Mouse (Mus musculus): Measurements from ENCODE around the gene Serp2. TPM values are rescaled to one million over a fixed set of nuclear protein-coding genes. Genes with fewer than 3 reads are reported as not detected.

Serp2 gene
- polyA plus RNA-seq, 1 experiment = 6.1 TPM

DNA sequence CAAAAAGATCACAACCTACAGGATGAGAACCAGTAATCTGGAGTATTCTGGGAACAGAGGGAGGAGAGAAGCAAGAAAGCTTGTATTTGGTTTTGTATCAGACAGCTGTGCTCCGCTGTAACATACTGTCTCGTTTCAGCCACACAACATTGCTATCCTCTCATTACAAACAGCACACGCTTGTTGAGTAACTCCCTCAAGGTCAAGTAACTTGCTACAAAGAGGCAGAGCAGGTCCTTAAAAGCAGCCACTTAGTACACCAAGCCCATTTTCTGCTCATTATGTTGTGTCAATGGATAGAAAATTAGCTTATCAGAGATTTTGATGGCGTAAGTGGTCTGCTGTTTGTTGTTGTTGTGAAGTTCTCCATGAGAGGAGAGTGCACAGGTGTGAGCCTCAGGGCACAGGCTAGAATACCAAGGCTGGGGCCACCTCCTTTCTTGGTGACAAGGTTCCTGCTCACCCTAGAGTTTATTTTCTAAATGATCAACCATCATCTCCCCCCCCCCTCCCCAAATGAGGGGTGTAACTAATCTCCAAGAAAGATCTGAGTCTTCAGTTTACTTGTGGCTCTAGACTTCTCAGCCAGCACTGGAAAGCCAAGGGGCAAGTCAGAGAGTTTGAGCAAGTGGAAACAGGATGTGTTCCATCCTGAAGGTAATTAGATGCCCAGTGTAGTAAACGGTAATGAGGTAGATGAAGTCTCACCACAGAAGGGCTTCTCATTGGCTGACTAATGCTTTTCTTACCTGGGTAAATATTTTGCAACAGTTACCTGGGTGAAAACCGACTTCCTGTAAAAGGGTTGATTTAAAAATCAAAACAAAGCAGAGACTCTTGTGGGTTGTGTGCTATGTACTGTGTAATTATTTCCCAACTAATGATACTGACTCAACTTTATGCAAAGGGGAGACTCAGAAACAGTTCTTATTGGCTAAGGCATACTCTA is 25.6 kb upstream of the Serp2 start:
- Histone ChIP-seq H3K27me3 (ENCODE audit: control insufficient read depth, insufficient read depth, low read length, poor library complexity, severe bottlenecking) (no peaks in the 10 kb centered on the region), H3K36me3 (ENCODE audit: control insufficient read depth, insufficient read depth, low read length, poor library complexity, severe bottlenecking) (no peaks in the 10 kb centered on the region), H3K4me3 (ENCODE audit: low read depth, low read length) (no peak overlapping the region), H3K4me1 (ENCODE audit: control insufficient read depth, insufficient read depth, low read length) (no peaks in the 10 kb centered on the region), H3K9ac (ENCODE audit: low read depth, poor library complexity, severe bottlenecking) (no peak overlapping the region), H3K27ac (ENCODE audit: insufficient read depth, low read length) (no peak overlapping the region), H3K9me3 (replicated peaks; ENCODE audit: control insufficient read depth, insufficient read depth, low read length, poor library complexity, severe bottlenecking) (no peaks in the 10 kb centered on the region)
- TF ChIP-seq POLR2A (IDR thresholded peaks at IDR 0.05; ENCODE audit: insufficient read depth, low read length) = no peak
- TF ChIP-seq EP300 (IDR thresholded peaks at IDR 0.05; ENCODE audit: insufficient read depth, low read depth, low read length) = no peak
- TF ChIP-seq CTCF (IDR thresholded peaks at IDR 0.05; ENCODE audit: low read depth, low read length) = no peak

DNA sequence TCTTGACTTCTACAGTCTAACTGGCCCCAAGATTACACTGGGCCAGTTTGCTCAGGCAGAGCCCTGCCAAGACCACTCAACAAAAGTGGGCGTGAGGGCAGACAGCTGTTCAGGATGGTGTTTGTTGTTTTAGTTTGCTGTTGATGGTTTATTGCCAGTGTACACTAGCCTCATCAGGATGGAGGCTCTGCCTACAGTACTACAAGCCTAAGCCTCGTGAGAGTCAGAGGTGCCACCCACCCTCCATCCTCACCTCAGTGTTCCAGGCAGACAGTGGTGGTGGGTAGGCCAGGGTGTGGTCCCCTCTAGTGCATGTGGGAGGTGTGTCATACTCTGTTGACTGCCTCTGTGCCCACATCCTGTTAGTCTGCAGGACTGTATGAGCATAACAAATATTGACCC is 23.0 kb upstream of the Serp2 start:
- Histone ChIP-seq H3K9ac (ENCODE audit: low read depth, poor library complexity, severe bottlenecking) (no peak overlapping the region), H3K9me3 (replicated peaks; ENCODE audit: control insufficient read depth, insufficient read depth, low read length, poor library complexity, severe bottlenecking) (no peaks in the 10 kb centered on the region), H3K27me3 (ENCODE audit: control insufficient read depth, insufficient read depth, low read length, poor library complexity, severe bottlenecking) (no peaks in the 10 kb centered on the region), H3K27ac (ENCODE audit: insufficient read depth, low read length) (no peak overlapping the region), H3K36me3 (ENCODE audit: control insufficient read depth, insufficient read depth, low read length, poor library complexity, severe bottlenecking) (no peaks in the 10 kb centered on the region), H3K4me1 (ENCODE audit: control insufficient read depth, insufficient read depth, low read length) (no peaks in the 10 kb centered on the region), H3K4me3 (ENCODE audit: low read depth, low read length) (no peak overlapping the region)
- TF ChIP-seq EP300 (IDR thresholded peaks at IDR 0.05; ENCODE audit: insufficient read depth, low read depth, low read length) (no peak), CTCF (IDR thresholded peaks at IDR 0.05; ENCODE audit: low read depth, low read length) (no peak), POLR2A (IDR thresholded peaks at IDR 0.05; ENCODE audit: insufficient read depth, low read length) (no peak)

DNA sequence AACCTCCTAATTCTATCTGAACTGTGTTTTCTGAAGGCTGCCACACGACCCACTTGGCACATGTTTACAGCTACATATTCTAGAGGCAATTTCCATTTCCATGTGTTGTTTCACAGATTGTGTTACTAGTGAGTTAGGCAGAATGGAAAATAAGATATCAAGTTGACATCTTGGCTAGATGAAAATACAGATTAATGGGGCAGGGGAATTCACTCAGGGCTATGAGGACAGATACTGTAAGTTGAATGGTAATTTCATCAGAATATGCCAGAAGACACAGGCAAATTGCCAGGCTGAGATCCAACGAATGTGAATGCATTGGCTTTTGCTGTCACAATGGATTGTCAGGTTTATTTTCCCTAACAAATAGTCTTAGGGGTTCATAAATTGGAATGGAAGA is 21.2 kb upstream of the Serp2 start:
- H3K4me1 ChIP-seq (ENCODE audit: control insufficient read depth, insufficient read depth, low read length) = no peaks in the 10 kb centered on the region
- TF ChIP-seq EP300 (IDR thresholded peaks at IDR 0.05; ENCODE audit: insufficient read depth, low read depth, low read length) (no peak), CTCF (IDR thresholded peaks at IDR 0.05; ENCODE audit: low read depth, low read length) (no peak), POLR2A (IDR thresholded peaks at IDR 0.05; ENCODE audit: insufficient read depth, low read length) (no peak)

DNA sequence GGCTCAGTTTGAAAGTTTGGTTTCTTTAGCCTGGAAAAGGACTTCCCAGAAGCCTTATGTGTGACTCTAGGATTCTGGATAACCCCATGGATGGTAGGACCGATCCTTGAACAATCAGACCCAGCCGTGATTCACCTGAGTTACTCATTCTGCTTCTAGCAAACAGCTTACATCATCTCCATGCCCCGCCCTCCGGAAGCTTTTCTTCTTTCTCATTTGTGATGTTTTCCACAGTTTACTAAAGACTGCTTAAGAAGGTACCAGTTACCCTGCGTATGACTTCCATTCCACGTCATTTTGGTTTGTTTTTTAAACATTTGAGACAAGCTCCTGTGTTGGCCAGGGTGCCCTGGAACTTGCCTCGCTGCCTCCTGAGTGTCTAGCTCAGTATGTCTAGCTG is 13.6 kb upstream of the Serp2 start:
- Histone ChIP-seq H3K27me3 (ENCODE audit: control insufficient read depth, insufficient read depth, low read length, poor library complexity, severe bottlenecking) (no peaks in the 10 kb centered on the region), H3K4me1 (ENCODE audit: control insufficient read depth, insufficient read depth, low read length) (peaks cover 2% of the 10 kb centered on the region), H3K27ac (ENCODE audit: insufficient read depth, low read length) (no peak overlapping the region), H3K9ac (ENCODE audit: low read depth, poor library complexity, severe bottlenecking) (no peak overlapping the region), H3K4me3 (ENCODE audit: low read depth, low read length) (no peak overlapping the region), H3K36me3 (ENCODE audit: control insufficient read depth, insufficient read depth, low read length, poor library complexity, severe bottlenecking) (no peaks in the 10 kb centered on the region), H3K9me3 (replicated peaks; ENCODE audit: control insufficient read depth, insufficient read depth, low read length, poor library complexity, severe bottlenecking) (no peaks in the 10 kb centered on the region)
- TF ChIP-seq POLR2A (IDR thresholded peaks at IDR 0.05; ENCODE audit: insufficient read depth, low read length) (no peak), CTCF (IDR thresholded peaks at IDR 0.05; ENCODE audit: low read depth, low read length) (no peak), EP300 (IDR thresholded peaks at IDR 0.05; ENCODE audit: insufficient read depth, low read depth, low read length) (no peak)

More for the DNA sequence above, 21.2 kb upstream of the Serp2 start:
- Histone ChIP-seq H3K36me3 (ENCODE audit: control insufficient read depth, insufficient read depth, low read length, poor library complexity, severe bottlenecking) (no peaks in the 10 kb centered on the region), H3K27ac (ENCODE audit: insufficient read depth, low read length) (no peak overlapping the region), H3K9ac (ENCODE audit: low read depth, poor library complexity, severe bottlenecking) (no peak overlapping the region), H3K4me3 (ENCODE audit: low read depth, low read length) (no peak overlapping the region), H3K9me3 (replicated peaks; ENCODE audit: control insufficient read depth, insufficient read depth, low read length, poor library complexity, severe bottlenecking) (no peaks in the 10 kb centered on the region), H3K27me3 (ENCODE audit: control insufficient read depth, insufficient read depth, low read length, poor library complexity, severe bottlenecking) (no peaks in the 10 kb centered on the region)

DNA sequence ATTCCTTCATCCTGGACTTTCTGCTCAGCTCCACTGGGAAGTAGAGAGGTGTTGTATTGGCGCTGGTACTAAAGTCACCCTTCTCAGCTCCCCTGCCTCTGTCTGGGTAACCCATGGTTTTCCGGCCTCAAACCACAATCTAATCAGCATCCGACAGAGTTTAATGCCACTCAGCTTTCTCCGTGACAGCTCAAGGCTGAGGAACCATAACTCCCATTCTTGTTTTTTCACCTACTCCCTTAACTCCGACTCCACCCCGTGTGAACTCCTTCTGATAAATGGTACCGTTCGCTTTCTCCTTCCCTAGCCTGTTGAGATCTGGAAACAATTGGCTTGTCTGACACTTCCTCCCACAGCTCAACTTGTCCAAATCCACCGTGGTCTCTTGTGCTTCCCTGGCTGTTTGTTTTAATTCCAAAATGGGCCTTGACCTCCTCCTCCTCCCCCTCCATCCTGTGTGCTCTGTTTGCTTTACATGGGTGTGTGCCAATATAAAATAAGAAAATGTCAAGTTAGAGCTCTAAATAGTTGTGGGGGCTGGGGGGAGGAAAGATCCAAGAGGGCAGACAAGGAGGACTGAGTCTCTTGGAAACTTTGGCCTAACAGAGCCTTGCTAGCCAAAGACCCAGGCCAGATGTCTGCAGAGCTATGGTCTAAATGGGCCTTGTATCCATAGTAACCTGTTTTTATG is 12.7 kb upstream of the Serp2 start:
- H3K9me3 ChIP-seq (replicated peaks; ENCODE audit: control insufficient read depth, insufficient read depth, low read length, poor library complexity, severe bottlenecking) = no peaks in the 10 kb centered on the region
- H3K36me3 ChIP-seq (ENCODE audit: control insufficient read depth, insufficient read depth, low read length, poor library complexity, severe bottlenecking) = no peaks in the 10 kb centered on the region
- TF ChIP-seq POLR2A (IDR thresholded peaks at IDR 0.05; ENCODE audit: insufficient read depth, low read length) = no peak
- no peak for TF ChIP-seq CTCF (IDR thresholded peaks at IDR 0.05; ENCODE audit: low read depth, low read length)
- H3K27me3 ChIP-seq (ENCODE audit: control insufficient read depth, insufficient read depth, low read length, poor library complexity, severe bottlenecking) = no peaks in the 10 kb centered on the region
- H3K27ac ChIP-seq (ENCODE audit: insufficient read depth, low read length) = no peak overlapping the region
- H3K4me3 ChIP-seq (ENCODE audit: low read depth, low read length) = no peak overlapping the region
- no peak overlapping the region for H3K9ac ChIP-seq (ENCODE audit: low read depth, poor library complexity, severe bottlenecking)
- H3K4me1 ChIP-seq (ENCODE audit: control insufficient read depth, insufficient read depth, low read length) = peaks cover 2% of the 10 kb centered on the region

DNA sequence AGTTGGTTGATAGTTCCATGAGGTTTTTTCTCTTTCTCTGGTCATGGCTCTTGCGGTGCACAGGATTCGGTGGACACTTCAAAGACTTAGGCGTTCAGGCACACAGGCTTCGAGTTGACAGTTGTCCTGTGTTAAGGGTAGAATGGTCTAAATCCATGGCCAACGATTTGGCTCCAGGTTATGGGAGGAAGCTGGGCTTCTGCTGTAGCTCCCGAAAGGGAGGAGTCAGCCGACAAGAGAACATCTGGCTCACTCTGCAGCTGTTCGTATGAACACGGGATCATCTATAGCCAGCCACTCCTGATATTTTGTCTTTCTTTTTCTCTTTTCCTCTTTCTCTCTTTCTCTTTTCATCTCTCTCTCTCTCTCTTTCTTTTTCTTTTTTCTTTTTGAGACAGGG is 11.9 kb upstream of the Serp2 start:
- Histone ChIP-seq H3K4me3 (ENCODE audit: low read depth, low read length) (no peak overlapping the region), H3K9ac (ENCODE audit: low read depth, poor library complexity, severe bottlenecking) (no peak overlapping the region), H3K4me1 (ENCODE audit: control insufficient read depth, insufficient read depth, low read length) (peaks cover 2% of the 10 kb centered on the region)

More for the DNA sequence above, 11.9 kb upstream of the Serp2 start:
- Histone ChIP-seq H3K36me3 (ENCODE audit: control insufficient read depth, insufficient read depth, low read length, poor library complexity, severe bottlenecking) (no peaks in the 10 kb centered on the region), H3K9me3 (replicated peaks; ENCODE audit: control insufficient read depth, insufficient read depth, low read length, poor library complexity, severe bottlenecking) (no peaks in the 10 kb centered on the region), H3K27ac (ENCODE audit: insufficient read depth, low read length) (no peak overlapping the region), H3K27me3 (ENCODE audit: control insufficient read depth, insufficient read depth, low read length, poor library complexity, severe bottlenecking) (no peaks in the 10 kb centered on the region)
- no peak for TF ChIP-seq CTCF (IDR thresholded peaks at IDR 0.05; ENCODE audit: low read depth, low read length)
- TF ChIP-seq EP300 (IDR thresholded peaks at IDR 0.05; ENCODE audit: insufficient read depth, low read depth, low read length) = no peak
- TF ChIP-seq POLR2A (IDR thresholded peaks at IDR 0.05; ENCODE audit: insufficient read depth, low read length) = no peak
